Mouse (Mus musculus) G1E (cell line): Measurements from ENCODE around the gene Pecr.

Source experiments
- CTCF ChIP-seq: IDR thresholded peaks from 2 replicates; pipeline ENCODE4 v1.5.1; 2012; ENCODE audit warnings: low read depth, low read length, inconsistent platforms, mixed read lengths
- GATA1 ChIP-seq: IDR thresholded peaks from 2 replicates; pipeline ENCODE4 v1.6.1; 2012; ENCODE audit warnings: borderline replicate concordance, low read length, inconsistent platforms, mixed read lengths
- GATA2 ChIP-seq: IDR thresholded peaks from 2 replicates; pipeline ENCODE4 v1.6.1; 2012; ENCODE audit warnings: low read depth, low read length, inconsistent platforms, borderline replicate concordance
- POLR2AphosphoS5 ChIP-seq: IDR thresholded peaks from 2 replicates; pipeline ENCODE4 v1.6.1; 2012; ENCODE audit warnings: low read depth, low read length, inconsistent platforms; ENCODE audit not compliant: insufficient replicate concordance
- TAL1 ChIP-seq: conservative IDR thresholded peaks from 2 replicates; pipeline ENCODE4 v1.6.1; 2012; ENCODE audit warnings: low read depth, low read length, inconsistent platforms, mixed read lengths

DNA sequence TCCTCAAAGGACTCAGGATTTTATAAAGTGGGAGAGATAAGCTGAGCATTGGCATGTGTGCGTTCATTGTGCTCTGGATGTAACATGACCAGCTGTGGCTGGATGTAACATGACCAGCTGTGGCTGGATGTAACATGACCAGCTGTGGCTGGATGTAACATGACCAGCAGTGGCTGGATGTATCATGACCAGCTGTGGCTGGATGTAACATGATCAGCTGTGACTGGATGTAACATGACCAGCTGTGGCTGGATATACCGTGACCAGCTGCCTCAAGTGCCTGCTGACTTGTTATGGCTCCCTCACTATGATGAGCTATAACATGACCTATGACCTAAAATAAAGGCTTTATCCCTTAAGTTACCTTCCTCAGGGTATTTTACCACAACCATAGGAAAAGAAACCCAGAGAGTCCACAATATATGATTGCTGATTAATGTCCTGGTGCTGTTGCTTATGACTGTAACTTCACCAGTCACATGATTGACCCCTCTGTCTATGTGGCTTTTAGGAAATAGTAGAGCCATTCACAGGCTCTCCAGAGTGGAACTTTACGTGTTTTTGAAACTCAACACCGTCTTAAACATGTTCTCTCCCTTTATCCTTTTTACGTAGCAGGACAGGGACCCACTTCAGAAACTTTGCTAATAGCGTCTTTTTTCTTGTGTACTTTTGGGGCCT lies 25.8 kb upstream of the Pecr start:
- TF ChIP-seq CTCF (no peak), GATA2 (no peak), TAL1 (no peak), GATA1 (no peak), POLR2AphosphoS5 (no peak)
